Mouse (Mus musculus): ENCODE results near the gene Btbd9.

GRCm38 (mm10) chr17:30331380-30331779, 244.9 kb downstream of the Btbd9 start:
- TF ChIP-seq CTCF (IDR thresholded peaks at IDR 0.05; ENCODE audit: low read depth) (no peak), EP300 (IDR thresholded peaks at IDR 0.05; ENCODE audit: low read depth) (no peak)

All from heart, postnatal 0 days (tissue).